Mouse (Mus musculus) brown adipose tissue, adult 24 weeks (tissue): ENCODE results near the gene Bckdhb. TPM values are rescaled to one million over a fixed set of nuclear protein-coding genes. Genes with fewer than 3 reads are reported as not detected.
"Not testable (repeated sequence)": the region's sequence is repeated elsewhere in the genome, so short reads cannot be mapped to it uniquely, and the experiment has no call there.

ENCODE experiments used
- H3K27ac ChIP-seq: fragments of 200-500 bp; replicated peaks from 2 replicates; pipeline ENCODE4 v1.5.1; 2012; ENCODE audit warnings: low read depth, mild to moderate bottlenecking, low read length
- H3K4me1 ChIP-seq: fragments of 200-500 bp; 2 replicates; pipeline ENCODE4 v1.6.1; 2012; ENCODE audit warnings: low read length, mixed read lengths; ENCODE audit not compliant: control insufficient read depth, insufficient read depth, insufficient read length
- H3K4me3 ChIP-seq: fragments of 200-500 bp; 2 replicates; pipeline ENCODE4 v1.5.1; 2012; ENCODE audit warnings: low read depth, mild to moderate bottlenecking, low read length, moderate library complexity; ENCODE audit not compliant: insufficient read depth
- polyA plus RNA-seq: library from polyadenylated mRNA; stranded (reverse); fragments of >200 nt; gene quantifications from 2 replicates; pipeline ENCODE4 v1.2.4, GENCODE M21; 2012; ENCODE audit not compliant: missing spikeins, insufficient read depth, insufficient read length

Bckdhb gene
- polyA plus RNA-seq, result 253 and 257 TPM in 2 replicates

DNA sequence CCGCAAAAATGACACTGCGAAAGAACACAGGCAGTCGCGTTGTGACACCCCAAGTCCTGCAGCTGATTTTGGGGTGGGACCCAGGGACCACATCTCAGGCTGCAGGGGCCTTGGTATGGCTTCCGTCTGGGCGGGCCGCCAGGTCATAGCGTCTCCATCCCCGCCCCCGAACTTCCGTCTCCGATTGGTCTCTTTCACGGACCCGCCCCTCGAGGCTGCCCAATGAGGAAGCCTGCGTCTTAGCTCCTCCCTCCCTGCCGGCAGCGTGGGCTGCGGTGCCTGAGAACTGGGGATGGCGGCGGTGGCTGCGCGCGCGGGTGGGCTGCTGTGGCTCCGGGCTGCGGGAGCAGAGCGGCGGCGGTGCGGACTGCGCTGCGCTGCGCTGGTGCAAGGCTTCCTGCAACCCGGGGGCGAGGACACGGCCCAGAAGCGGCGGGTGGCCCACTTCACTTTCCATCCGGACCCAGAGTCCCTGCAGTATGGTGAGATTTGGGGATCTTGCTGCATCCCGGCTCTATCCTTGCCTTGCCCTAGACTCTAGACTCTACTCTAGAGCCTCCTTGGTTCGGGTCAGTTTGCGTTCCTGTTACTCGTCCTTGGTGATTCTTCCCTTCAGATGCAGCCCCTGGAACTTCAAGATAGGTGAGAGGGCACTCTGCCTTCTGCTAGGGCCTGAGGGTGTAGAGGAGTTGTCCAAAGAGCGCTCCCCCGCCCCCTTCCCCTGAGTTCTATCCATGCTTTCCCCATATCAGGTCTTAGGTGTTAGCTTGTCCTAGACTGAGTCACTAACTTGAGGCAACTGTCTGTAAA lies at the start of gene Bckdhb:
Gene Bckdhb, plus strand, starts transcription at position 268 of the 810 bp plus-strand sequence.
- no peaks in the 10 kb centered on the region for H3K4me1 ChIP-seq
- peak within 1 kb of the TSS; percentile 90 for H3K4me3 ChIP-seq
- H3K27ac ChIP-seq, result peak within 1 kb of the TSS; percentile 85

DNA sequence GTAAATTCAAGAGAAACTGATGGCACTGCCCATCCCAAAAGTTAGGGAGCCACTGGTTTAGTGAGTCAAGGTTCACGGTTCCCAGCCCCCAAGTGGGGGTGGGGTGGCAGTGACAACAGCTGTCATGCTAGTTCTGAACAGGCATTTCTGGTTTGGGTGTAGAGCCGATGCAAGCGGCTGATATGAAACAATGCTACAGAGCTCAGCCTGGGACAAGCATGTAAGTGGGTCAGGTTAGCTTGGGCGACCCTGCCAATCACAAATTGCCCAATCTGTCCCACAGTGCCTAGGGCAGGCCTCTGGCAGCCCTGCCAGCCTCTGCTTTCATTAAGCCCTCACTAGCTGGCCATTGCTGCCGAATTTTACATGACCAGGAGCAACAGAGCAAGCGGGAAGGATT lies 42.8 kb upstream of the Bckdhb start:
- Histone ChIP-seq H3K27ac (no peak overlapping the region), H3K4me3 (no peak overlapping the region)

DNA sequence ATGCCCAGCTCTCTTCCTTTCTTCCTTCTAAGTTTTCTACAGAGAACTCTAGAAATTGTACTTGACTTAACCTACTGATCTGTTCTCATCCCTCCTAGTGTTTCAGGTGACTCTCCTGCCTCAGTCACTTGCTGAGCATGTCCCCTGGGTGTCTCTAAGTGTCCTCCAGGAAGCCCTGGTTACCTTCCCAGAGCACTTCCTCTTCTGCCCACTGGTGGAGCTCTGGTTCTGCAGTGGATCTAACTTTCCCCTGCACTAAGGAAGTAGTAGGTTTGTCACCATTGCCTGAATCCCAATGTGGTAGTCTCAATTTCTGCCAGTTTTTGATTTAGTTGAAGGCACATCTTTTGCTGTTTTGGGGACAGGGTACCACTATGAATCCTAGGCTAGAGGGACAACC lies 38.8 kb upstream of the Bckdhb start:
- no peaks in the 10 kb centered on the region; the same call in 1 of the 2 replicates for H3K4me1 ChIP-seq
- no peak overlapping the region for H3K27ac ChIP-seq
- H3K4me3 ChIP-seq, result no peak overlapping the region

More for the DNA sequence above, 42.8 kb upstream of the Bckdhb start:
- no peaks in the 10 kb centered on the region; the same call in 1 of the 2 replicates for H3K4me1 ChIP-seq

DNA sequence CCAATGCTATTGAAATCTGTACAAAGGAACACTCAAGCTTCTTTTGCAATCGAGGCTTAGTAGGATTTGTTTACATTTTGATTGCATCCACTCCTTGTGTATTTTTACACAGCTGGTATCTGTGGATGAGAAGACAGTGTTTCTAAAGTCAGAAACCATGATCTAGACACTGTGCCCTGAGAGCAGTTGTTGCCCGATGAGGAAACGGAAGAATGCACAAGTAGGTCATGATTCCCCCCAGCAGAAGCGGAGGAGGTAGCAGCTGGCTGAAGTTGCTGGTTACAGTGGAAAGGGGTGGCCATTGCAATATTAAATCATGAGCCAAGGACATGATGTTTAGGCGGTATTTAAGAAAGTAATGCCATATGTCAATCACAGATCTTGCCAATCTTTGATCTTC lies 36.7 kb upstream of the Bckdhb start:
- Histone ChIP-seq H3K4me1 (no peaks in the 10 kb centered on the region), H3K4me3 (no peak overlapping the region), H3K27ac (no peak overlapping the region)

DNA sequence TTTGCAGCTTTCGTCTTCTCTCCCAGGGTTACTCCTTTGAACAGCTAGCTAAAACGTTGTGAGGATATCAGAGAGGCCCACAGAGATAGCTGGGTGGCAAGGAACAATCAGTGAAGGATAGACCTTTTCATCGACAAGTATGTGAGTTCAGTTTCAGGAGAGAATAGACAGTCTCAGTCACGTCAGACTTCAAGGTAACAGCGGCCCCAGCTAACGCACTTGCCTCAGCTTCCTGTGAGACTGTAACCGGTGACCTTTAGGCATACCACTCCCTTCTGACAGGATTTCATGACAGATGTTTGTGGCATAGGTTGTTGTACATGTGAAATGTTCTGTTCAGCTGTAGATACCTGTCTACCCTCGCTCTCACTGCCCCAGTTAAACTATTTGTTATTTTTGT lies 31.9 kb upstream of the Bckdhb start:
- Histone ChIP-seq H3K4me3 (no peak overlapping the region), H3K27ac (no peak overlapping the region), H3K4me1 (peaks cover 2% of the 10 kb centered on the region; the same call in 1 of the 2 replicates)

DNA sequence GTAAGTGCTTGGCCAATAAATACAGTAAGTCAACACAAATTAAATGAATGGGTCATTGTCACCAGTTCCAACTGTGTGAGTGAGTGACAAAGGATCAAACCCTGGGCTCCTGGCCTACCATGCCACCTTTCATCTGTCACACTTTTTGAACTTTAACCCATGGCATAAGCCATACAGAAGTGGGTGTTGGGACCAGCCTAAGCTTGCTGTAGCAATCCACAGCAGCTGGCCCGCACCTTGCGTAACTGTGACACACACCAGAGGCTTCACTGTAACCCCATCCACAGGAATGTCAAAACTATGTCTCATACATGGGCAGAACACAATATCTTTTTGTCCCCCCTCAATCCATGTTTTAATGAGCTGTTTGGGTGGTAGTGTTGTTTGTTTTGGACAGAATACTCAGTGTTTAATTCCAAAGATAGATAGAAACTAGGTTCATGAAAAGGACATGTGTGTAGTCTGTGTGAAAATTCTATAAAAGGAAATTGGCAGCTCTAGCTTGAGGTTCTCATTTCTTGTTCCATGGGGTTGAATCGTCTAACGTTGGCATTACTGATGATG lies 31.1 kb upstream of the Bckdhb start:
- no peak overlapping the region for H3K4me3 ChIP-seq
- H3K27ac ChIP-seq, result no peak overlapping the region
- H3K4me1 ChIP-seq, result peaks cover 2% of the 10 kb centered on the region; the same call in 1 of the 2 replicates

DNA sequence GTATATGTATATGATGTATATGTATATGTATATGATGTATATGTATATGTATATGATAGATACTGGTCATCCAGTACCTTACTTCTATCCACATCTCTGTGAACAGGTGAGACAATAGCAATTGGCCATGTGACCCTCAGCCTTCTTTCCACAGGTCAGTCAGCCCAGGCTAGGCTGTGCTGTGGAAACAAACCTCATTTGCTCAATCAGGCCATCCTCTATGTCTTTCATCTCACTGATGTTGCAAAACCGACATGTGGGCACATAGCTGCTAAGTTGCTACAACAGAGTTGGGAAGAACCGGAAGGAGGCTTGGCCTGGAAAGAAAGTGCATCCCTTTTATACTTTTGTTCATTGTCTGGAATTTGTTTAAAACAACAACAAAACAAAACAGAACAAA lies 22.9 kb upstream of the Bckdhb start:
- no peak overlapping the region for H3K27ac ChIP-seq
- no peaks in the 10 kb centered on the region for H3K4me1 ChIP-seq
- H3K4me3 ChIP-seq, result no peak overlapping the region

DNA sequence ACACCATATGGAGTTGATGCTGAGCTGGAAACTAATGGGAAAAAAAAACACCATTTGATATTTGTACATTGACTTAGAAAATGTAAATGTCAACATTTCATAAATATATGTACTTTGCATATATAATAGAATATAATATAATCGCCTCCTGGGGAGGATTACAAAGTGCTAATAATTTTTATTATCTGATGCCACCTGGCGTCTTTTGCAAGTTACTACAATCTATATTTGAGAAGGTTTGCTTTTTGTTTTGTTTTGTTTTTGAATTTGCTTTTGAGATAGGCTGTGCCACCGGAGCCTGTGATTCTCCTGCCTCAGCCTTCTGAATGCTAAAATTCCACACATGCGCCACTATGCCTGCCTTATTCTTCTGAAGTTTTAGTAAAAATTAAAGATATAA lies 19.1 kb upstream of the Bckdhb start:
- Histone ChIP-seq H3K4me1 (no peaks in the 10 kb centered on the region), H3K4me3 (no peak overlapping the region)

DNA sequence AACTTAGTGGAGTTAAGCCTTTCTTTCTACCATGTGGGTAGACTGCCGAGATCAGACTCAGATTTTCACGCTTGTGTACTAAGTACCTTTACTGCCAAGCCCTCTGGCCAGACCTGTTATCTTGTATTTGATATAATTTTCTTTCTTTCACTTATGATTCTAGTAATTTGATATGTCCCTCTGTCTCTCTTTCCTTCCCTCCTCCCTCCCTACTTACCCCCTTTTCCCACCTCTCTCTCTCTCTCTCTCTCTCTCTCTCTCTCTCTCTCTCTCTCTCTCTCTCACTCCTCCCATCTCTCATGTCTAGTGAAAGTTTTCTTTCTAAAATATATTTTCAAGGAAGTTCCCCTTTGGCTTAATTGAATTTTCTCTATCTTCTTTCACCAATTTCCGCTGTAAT lies 17.9 kb upstream of the Bckdhb start:
- no peaks in the 10 kb centered on the region for H3K4me1 ChIP-seq
- H3K27ac ChIP-seq, result no peak overlapping the region
- no peak overlapping the region for H3K4me3 ChIP-seq

More for the DNA sequence above, 19.1 kb upstream of the Bckdhb start:
- H3K27ac ChIP-seq, result no peak overlapping the region

DNA sequence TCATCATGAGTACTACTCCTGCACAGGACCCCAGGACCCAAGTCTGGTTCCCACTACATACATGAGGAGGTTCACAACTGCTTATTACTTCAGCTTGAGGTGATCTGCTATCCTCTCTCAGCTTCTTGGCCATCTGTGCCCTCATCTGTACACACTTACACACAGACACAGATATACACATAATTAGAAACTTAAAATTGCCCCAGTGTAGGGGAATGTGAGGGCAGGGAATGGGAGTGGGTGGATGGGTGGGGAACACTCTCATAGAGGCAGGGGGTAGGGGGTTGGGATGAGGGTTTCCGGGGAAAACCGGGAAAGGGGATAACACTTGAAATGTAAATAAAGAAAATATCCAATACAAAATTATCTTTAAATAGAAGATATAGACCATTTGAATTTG lies 15.1 kb upstream of the Bckdhb start:
- Histone ChIP-seq H3K27ac (no peak overlapping the region), H3K4me3 (no peak overlapping the region), H3K4me1 (no peaks in the 10 kb centered on the region)

DNA sequence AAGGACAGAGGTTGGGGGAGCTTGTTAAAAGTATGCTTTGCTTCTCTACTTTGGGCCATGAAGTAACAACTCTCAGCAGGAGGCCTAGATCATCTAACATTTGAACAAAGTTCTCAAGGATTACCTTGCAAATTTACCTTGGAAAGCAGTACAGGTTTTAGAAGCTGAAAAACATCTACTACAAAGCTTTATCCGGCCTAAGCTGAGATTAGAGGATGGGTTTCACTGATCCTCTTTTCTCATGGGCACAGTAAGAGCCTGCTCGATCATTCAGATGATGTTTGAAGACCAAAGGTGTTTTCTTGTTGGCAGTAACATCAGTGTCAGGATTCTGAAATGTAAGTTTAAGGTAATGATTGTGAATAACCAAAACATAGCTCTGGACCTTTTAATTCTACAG lies 14.0 kb upstream of the Bckdhb start:
- H3K4me1 ChIP-seq, result no peaks in the 10 kb centered on the region
- H3K4me3 ChIP-seq, result no peak overlapping the region
- H3K27ac ChIP-seq, result no peak overlapping the region

DNA sequence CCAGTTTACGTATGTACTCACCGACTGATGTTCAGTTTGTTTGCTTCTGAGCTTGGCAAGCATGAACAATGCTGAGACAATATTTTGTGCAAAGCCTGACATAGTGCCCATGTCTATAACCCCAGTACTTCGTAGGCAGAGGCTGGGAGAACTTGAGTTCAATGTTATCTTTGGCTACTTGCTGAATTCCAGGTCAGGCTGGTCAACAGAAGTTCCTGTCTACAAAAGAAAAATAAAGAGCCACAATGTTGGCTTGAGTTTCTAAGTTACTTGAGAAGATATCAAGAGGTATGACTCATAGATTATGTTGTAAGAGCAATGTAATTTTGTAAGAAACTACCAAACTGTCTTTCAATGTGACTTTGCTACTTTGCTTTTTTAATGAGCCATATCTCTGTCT lies 2.9 kb upstream of the Bckdhb start:
- no peak overlapping the region for H3K27ac ChIP-seq
- no peak overlapping the region for H3K4me3 ChIP-seq
- no peaks in the 10 kb centered on the region for H3K4me1 ChIP-seq

DNA sequence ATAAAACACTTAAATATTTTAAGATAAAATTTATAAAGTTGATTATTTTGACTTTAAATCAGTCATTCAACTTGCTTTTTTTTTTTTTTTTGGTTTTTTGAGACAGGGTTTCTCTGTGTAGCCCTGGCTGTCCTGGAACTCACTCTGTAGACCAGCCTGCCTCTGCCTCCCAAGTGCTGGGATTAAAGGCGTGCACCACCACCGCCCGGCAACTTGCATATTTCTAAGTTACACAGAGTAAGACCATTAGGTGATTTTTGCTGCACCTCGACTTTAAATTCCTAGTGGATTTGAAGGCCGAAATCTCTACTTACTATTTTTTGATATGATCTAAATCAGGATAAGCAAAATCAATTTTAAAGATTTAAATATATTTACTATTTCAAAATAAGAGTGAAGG lies 589 bp upstream of the Bckdhb start:
- H3K4me1 ChIP-seq, result no peaks in the 10 kb centered on the region
- no peak overlapping the region for H3K27ac ChIP-seq
- H3K4me3 ChIP-seq, result no peak overlapping the region

DNA sequence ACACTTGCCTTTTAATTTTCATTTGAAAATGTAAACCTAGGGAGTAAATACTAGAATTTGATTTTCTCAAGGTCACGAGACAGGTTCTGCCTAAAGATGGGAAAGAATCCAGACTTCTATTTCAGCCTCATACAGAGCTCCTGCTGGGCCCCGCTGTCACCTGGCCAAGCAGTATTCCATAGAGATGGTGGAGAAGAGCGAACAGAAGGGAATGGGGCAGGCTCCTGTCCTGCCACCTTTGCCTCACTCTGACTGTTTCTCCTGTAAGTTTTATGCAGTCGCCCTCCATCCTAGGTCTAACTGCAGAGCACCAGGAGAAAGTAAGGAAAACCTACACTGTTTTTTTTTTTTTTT lies 720 bp downstream of the Bckdhb start:
- Histone ChIP-seq H3K27ac (peak overlapping the region; percentile 85), H3K4me3 (peak overlapping the region; percentile 83), H3K4me1 (no peaks in the 10 kb centered on the region)

DNA sequence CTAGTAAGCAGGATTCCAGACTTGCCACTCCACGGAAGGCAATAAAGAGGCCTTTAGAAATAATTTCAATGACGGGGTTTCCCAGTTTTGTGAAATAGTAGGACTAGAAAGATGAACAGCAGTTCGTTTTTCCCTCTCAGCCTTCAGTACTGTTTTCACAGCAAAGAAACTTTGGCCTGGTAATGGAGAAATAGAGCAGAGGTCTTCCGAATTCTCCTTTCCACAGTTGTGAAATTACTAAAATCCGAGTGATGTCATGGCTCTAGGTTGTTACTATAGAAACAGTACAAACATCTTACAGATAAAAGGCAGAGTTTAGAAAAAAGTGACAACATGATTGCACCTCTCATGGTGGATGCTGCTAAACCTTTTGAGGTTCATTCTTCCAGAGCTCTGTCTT lies 1.4 kb downstream of the Bckdhb start:
- peak overlapping the region; percentile 21 for H3K4me3 ChIP-seq
- no peaks in the 10 kb centered on the region for H3K4me1 ChIP-seq
- peak overlapping the region; percentile 85 for H3K27ac ChIP-seq

DNA sequence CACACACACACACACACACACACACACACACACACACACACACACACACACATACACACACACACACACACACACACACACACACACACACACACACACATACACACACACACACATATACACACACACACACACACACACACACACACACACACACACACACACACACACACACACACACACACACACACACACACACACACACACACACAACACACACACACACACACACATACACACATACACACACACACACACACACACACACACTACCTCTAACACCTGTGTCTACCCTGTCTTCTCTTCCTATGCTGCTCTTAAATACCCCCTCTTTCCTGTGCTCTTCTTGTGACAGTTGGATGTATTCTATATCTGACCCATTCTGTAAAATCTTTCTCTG lies 14.6 kb downstream of the Bckdhb start:
- H3K4me1 ChIP-seq, H3K27ac ChIP-seq, H3K4me3 ChIP-seq: not testable (repeated sequence)
